Mouse (Mus musculus) neural tube, embryonic 12.5 days (tissue): Measurements from ENCODE around the gene Atp6v1c2. TPM values are rescaled to one million over a fixed set of nuclear protein-coding genes. Genes with fewer than 3 reads are reported as not detected.

ENCODE experiments used
- ATAC-seq: fragments of 200-750 bp; cut with Nextera tagmentation; 2 replicates; pipeline ENCODE4 v1.8.0; 2017; ENCODE audit warnings: low read depth, mild to moderate bottlenecking, moderate TSS enrichment, moderate library complexity; ENCODE audit not compliant: low FRiP score
- H3K27ac ChIP-seq: fragments of 300-500 bp; sonication (generic); 2 replicates; pipeline ENCODE4 v1.5.1; 2016
- H3K27me3 ChIP-seq: fragments of 300-500 bp; sonication (generic); replicated peaks from 2 replicates; pipeline ENCODE4 v1.6.1; 2016; ENCODE audit warnings: mild to moderate bottlenecking
- H3K36me3 ChIP-seq: fragments of 300-500 bp; sonication (generic); 2 replicates; pipeline ENCODE4 v1.6.1; 2016; ENCODE audit warnings: mild to moderate bottlenecking
- H3K4me1 ChIP-seq: fragments of 300-500 bp; sonication (generic); 2 replicates; pipeline ENCODE4 v1.6.1; 2016
- H3K4me2 ChIP-seq: fragments of 300-500 bp; sonication (generic); replicated peaks from 2 replicates; pipeline ENCODE4 v1.6.1; 2016; ENCODE audit warnings: mild to moderate bottlenecking
- H3K4me3 ChIP-seq: fragments of 300-500 bp; sonication (generic); 2 replicates; pipeline ENCODE4 v1.5.1; 2016
- H3K9ac ChIP-seq: fragments of 300-500 bp; sonication (generic); 2 replicates; pipeline ENCODE4 v1.6.1; 2016; ENCODE audit warnings: mild to moderate bottlenecking
- H3K9me3 ChIP-seq: fragments of 300-500 bp; sonication (generic); 2 replicates; pipeline ENCODE4 v1.6.1; 2016; ENCODE audit warnings: mild to moderate bottlenecking
- WGBS: fragments of 180-500 bp; shearing (Covaris S2); methylation state at CpG from one replicate; pipeline ENCODE4 v1.1.7; 2016; 5-methylcytosine and 5-hydroxymethylcytosine counted together
- polyA plus RNA-seq: library from polyadenylated mRNA; unstranded; fragments of >200 nt; fragmentation: Nextera tagmentation; extraction: Ambion mirVana; gene quantifications from 2 replicates; pipeline ENCODE4 v1.2.1, GENCODE M21; 2016

The Atp6v1c2 gene
- 0.37 and 0.42 TPM in 2 replicates for polyA plus RNA-seq

GRCm38 (mm10) chr12:17329259-17329658 lies at the start of gene Atp6v1c2:
Gene Atp6v1c2, minus strand, starts transcription at chr12:17329359.
- Histone ChIP-seq H3K4me1 (peaks cover 9% of the 10 kb centered on the region; the same call in 1 of the 2 replicates), H3K4me2 (no peak within 1 kb of the TSS), H3K9ac (no peak within 1 kb of the TSS), H3K27me3 (peaks cover 21% of the 10 kb centered on the region), H3K27ac (no peak within 1 kb of the TSS), H3K36me3 (no peaks in the 10 kb centered on the region), H3K9me3 (no peaks in the 10 kb centered on the region), H3K4me3 (no peak within 1 kb of the TSS)
- 81% methylated on average over 3 of the region's 3 CpGs for WGBS
- no peak for ATAC-seq

DNA sequence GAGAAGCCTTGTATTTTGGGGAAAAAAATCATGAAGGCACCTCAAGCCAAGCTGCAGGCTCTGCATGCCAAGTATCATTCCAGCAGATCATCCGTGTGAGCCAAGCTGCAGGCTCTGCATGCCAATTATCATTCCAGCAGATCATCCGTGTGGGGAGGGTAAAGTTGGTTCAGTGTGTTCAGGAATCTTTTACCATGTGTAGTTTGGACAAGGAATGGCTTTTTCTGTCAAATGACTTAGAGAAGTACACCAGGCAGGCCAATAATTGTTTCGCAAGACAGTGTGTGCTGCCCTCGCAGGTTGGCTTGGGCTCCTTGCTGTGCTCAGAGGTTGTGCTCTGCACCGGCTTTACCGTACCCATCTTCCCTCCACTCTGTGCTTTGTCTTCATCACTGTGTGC lies 47.4 kb upstream of the Atp6v1c2 start:
- no peak overlapping the region for H3K9ac ChIP-seq
- no peaks in the 10 kb centered on the region for H3K9me3 ChIP-seq
- peaks cover 83% of the 10 kb centered on the region for H3K36me3 ChIP-seq
- H3K27ac ChIP-seq = no peak overlapping the region
- WGBS = 90% methylated on average over 6 of the region's 6 CpGs
- H3K4me2 ChIP-seq = no peak overlapping the region
- no peak overlapping the region for H3K4me3 ChIP-seq
- ATAC-seq = no peak
- H3K27me3 ChIP-seq = no peaks in the 10 kb centered on the region
- H3K4me1 ChIP-seq = no peaks in the 10 kb centered on the region

DNA sequence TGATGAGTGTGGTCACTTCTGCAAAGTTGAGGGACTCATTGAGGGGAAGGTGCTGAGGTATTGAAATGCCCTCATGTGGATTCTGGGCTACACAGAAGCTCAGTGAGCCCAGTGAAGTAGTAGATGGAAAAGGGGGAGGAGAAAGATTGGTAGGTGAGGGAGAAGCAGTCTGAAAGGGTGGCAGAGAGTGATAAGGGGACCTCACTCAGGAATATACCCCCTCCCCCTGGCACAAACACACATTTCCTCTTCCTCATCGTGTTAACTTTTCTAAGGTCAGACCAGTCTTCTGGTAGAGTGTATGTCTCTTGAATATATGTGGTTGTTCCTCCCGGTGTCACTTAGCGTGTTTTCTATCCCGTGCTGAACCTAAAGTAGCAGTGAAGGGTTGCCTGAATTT lies 46.1 kb upstream of the Atp6v1c2 start:
- Histone ChIP-seq H3K4me1 (no peaks in the 10 kb centered on the region), H3K27me3 (no peaks in the 10 kb centered on the region), H3K4me2 (no peak overlapping the region), H3K4me3 (no peak overlapping the region), H3K9ac (no peak overlapping the region), H3K36me3 (peaks cover 81% of the 10 kb centered on the region), H3K9me3 (no peaks in the 10 kb centered on the region), H3K27ac (no peak overlapping the region)
- 94% methylated on average over 4 of the region's 4 CpGs for WGBS
- no peak for ATAC-seq

DNA sequence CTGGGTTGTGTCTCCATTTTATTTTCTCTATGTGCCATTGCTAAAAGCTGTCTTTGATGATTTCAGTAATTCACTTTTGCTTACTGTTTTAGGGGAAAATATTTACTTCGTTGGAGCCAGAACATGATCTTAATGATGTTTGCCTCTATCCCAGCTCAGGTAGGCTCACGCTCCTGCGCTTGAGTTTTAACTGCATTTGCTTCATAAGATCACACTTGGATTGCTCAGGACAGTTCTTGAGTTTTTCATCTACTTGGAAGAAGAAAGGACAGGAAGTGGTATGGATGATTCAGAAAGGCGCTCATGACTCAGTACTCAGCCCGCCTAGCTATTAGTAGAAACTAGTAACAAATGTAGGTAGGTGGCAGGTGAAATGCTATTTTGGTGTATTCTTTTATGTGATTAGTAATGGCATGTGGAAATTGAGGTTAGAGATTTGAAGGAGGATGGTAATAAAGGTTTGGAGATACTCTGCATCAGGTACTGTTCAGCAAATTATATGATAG lies 44.4 kb upstream of the Atp6v1c2 start:
- Histone ChIP-seq H3K4me1 (no peaks in the 10 kb centered on the region), H3K4me2 (no peak overlapping the region), H3K9me3 (no peaks in the 10 kb centered on the region), H3K27me3 (no peaks in the 10 kb centered on the region), H3K27ac (no peak overlapping the region), H3K9ac (no peak overlapping the region), H3K36me3 (peaks cover 86% of the 10 kb centered on the region), H3K4me3 (no peak overlapping the region)
- ATAC-seq = no peak
- WGBS = 92% methylated on average over 5 of the region's 5 CpGs

DNA sequence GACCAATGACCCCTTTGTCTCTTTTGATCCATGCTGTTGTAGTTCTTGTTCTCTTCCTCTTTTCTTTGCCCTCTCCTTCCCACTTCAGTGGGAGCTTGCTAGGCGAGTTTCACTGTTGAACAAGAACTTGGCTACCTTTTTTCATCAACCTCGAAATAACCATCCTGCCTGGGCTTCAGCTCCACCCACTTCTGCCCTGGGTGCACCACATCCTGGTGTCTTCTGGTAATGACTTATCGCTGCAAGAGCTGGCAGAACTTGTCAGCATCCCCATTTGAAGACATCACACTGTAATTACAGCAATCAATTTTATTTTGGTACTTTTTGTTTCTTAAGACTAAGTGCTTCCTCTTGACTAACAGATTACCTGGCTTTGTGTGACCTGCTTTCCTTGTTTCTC lies 43.5 kb upstream of the Atp6v1c2 start:
- Histone ChIP-seq H3K4me3 (no peak overlapping the region), H3K9me3 (no peaks in the 10 kb centered on the region), H3K4me2 (no peak overlapping the region), H3K9ac (no peak overlapping the region), H3K4me1 (no peaks in the 10 kb centered on the region), H3K27me3 (no peaks in the 10 kb centered on the region), H3K36me3 (peaks cover 90% of the 10 kb centered on the region), H3K27ac (no peak overlapping the region)
- no peak for ATAC-seq
- 87% methylated on average over 3 of the region's 3 CpGs for WGBS

GRCm38 (mm10) chr12:17371589-17372235 lies 42.6 kb upstream of the Atp6v1c2 start:
- peaks cover 85% of the 10 kb centered on the region for H3K36me3 ChIP-seq

DNA sequence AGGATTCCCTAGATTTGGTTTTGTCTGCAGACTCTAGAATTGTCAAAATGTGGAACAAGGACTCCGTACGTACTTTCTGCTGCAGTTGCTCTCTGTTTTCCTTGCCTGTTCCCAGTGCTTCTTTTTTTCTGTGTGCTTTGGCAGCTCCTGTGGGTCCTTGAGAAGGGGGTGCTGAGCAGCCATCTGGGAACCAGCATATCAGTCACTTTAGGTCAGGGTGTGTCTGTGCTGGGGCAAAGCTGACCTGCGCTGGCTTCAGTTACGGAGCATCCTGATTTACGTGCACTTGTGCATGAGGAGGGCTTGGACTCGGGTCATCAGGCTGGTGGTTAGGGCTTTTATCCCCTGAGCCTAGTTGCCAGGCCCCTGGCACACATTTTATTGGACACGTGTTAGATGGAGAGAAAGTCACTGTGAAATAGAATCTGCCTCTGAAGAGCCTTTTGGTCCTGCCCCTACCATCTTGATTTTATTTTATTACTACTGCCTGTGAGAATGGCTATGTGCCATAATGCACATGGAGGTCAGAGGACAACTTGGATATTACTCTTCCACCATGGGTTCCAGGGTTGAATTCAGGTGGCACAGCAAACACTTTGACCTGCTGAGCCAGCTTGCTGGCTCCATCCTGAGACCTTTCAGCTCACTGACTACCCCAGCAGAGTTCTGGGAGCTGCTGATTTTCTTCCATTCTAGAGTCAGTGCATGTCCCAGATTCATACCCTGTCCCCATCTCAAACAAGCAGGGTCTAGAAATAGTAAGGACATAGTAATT lies 40.6 kb upstream of the Atp6v1c2 start:
- H3K9me3 ChIP-seq = no peaks in the 10 kb centered on the region
- no peak overlapping the region for H3K9ac ChIP-seq
- H3K4me3 ChIP-seq = no peak overlapping the region
- no peak overlapping the region for H3K4me2 ChIP-seq
- H3K27me3 ChIP-seq = no peaks in the 10 kb centered on the region
- ATAC-seq = no peak
- H3K27ac ChIP-seq = no peak overlapping the region
- 96% methylated on average over 7 of the region's 7 CpGs for WGBS
- peaks cover 71% of the 10 kb centered on the region for H3K36me3 ChIP-seq
- H3K4me1 ChIP-seq = no peaks in the 10 kb centered on the region

More at GRCm38 (mm10) chr12:17371589-17372235, 42.6 kb upstream of the Atp6v1c2 start:
- ATAC-seq = no peak
- no peaks in the 10 kb centered on the region for H3K4me1 ChIP-seq
- H3K27ac ChIP-seq = no peak overlapping the region
- H3K9me3 ChIP-seq = no peaks in the 10 kb centered on the region
- no peaks in the 10 kb centered on the region for H3K27me3 ChIP-seq
- no peak overlapping the region for H3K9ac ChIP-seq
- no peak overlapping the region for H3K4me3 ChIP-seq
- 91% methylated on average over 8 of the region's 8 CpGs for WGBS
- no peak overlapping the region for H3K4me2 ChIP-seq

DNA sequence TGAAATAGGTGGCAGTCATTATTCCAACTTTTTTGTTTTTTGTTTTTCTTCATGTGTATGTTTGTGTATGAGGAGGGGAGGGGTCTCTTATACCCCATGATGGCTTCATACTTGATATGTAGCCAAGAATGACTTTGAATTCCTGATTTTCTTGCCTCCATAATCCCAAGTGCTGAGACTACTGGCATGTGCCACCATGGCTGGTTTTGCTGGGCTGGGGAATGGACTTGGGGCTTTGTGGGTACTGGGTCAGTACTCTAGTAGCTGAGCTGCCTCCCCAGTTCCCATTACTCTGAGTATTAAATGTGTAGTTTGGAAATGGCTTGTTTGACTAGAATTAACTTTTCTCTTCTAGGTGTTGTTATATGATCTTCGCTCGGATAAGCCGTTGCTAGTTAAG lies 40.0 kb upstream of the Atp6v1c2 start:
- 91% methylated on average over 3 of the region's 3 CpGs for WGBS
- Histone ChIP-seq H3K36me3 (peaks cover 70% of the 10 kb centered on the region), H3K9ac (no peak overlapping the region), H3K4me3 (no peak overlapping the region), H3K27me3 (no peaks in the 10 kb centered on the region), H3K4me2 (no peak overlapping the region), H3K4me1 (no peaks in the 10 kb centered on the region), H3K9me3 (no peaks in the 10 kb centered on the region), H3K27ac (no peak overlapping the region)
- ATAC-seq = no peak

DNA sequence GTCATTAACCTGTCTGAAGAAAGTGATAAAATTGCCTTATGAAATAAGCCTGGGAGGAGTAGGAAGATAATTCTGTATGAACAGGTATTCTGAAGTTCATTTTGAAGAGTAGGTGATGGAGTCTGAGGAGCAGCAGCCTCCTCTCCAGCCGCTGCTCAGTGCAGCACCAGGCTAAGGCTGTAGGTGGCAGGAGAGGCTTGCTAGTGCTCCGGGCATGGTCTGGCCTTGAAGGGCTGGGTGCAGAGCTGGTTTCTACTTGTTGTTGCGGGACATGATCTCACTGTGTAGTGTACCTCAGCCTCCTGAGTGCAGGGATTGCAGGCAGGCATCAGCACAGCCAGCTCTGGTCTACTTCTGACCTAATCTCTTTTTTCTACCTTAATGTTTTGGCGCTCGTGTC lies 37.8 kb upstream of the Atp6v1c2 start:
- ATAC-seq = no peak
- no peak overlapping the region for H3K4me3 ChIP-seq
- H3K4me2 ChIP-seq = no peak overlapping the region
- H3K4me1 ChIP-seq = no peaks in the 10 kb centered on the region
- no peak overlapping the region for H3K9ac ChIP-seq
- H3K27ac ChIP-seq = no peak overlapping the region
- whole genome bisulfite sequencing = 77% methylated on average over 5 of the region's 5 CpGs
- H3K9me3 ChIP-seq = no peaks in the 10 kb centered on the region
- H3K27me3 ChIP-seq = no peaks in the 10 kb centered on the region
- peaks cover 71% of the 10 kb centered on the region for H3K36me3 ChIP-seq

DNA sequence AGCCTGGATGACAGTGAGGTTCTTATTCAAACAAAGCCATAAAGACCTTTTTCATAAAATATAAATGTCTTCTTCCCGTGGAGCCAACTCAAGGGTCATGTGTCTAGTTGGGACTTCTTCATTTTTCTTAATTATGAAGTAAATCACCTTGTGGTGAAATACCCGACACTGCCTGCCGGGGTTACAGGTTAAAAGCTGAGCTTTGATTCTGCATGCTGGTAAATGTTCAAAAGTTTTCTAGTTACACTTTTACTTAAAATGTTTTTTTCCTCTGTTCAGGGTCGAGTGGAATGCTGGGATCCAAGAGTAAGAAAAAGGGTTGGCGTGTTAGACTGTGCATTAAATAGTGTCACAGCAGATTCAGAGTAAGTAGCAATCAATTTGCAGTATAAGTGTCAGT lies 33.2 kb upstream of the Atp6v1c2 start:
- no peak for ATAC-seq
- 88% methylated on average over 5 of the region's 5 CpGs for WGBS
- peaks cover 65% of the 10 kb centered on the region for H3K36me3 ChIP-seq

GRCm38 (mm10) chr12:17360650-17361049 lies 31.5 kb upstream of the Atp6v1c2 start:
- Histone ChIP-seq H3K4me1 (peaks cover 7% of the 10 kb centered on the region; the same call in 1 of the 2 replicates), H3K9me3 (no peaks in the 10 kb centered on the region), H3K27me3 (no peaks in the 10 kb centered on the region), H3K27ac (no peak overlapping the region), H3K4me3 (no peak overlapping the region), H3K36me3 (peaks cover 68% of the 10 kb centered on the region), H3K4me2 (no peak overlapping the region), H3K9ac (no peak overlapping the region)
- ATAC-seq = peak; percentile 50; the same call in 1 of the 2 replicates
- 30% methylated on average over 4 of the region's 4 CpGs for WGBS

More for the DNA sequence above, 33.2 kb upstream of the Atp6v1c2 start:
- H3K9ac ChIP-seq = no peak overlapping the region
- H3K4me3 ChIP-seq = no peak overlapping the region
- no peak overlapping the region for H3K27ac ChIP-seq
- H3K27me3 ChIP-seq = no peaks in the 10 kb centered on the region
- no peak overlapping the region for H3K4me2 ChIP-seq
- H3K4me1 ChIP-seq = peaks cover 7% of the 10 kb centered on the region; the same call in 1 of the 2 replicates
- no peaks in the 10 kb centered on the region for H3K9me3 ChIP-seq

GRCm38 (mm10) chr12:17360104-17360503 lies 30.9 kb upstream of the Atp6v1c2 start:
- no peaks in the 10 kb centered on the region for H3K9me3 ChIP-seq
- H3K4me2 ChIP-seq = no peak overlapping the region
- no peak overlapping the region for H3K4me3 ChIP-seq
- WGBS = 47% methylated on average over 9 of the region's 9 CpGs
- peak; percentile 79; the same call in 1 of the 2 replicates for ATAC-seq
- peaks cover 68% of the 10 kb centered on the region for H3K36me3 ChIP-seq
- no peaks in the 10 kb centered on the region for H3K27me3 ChIP-seq
- H3K9ac ChIP-seq = no peak overlapping the region
- H3K4me1 ChIP-seq = peaks cover 7% of the 10 kb centered on the region; the same call in 1 of the 2 replicates
- no peak overlapping the region for H3K27ac ChIP-seq
